Mouse (Mus musculus) MEL (cell line): Measurements from ENCODE around the gene Dscam.

Experiments used
- GATA1 ChIP-seq: IDR thresholded peaks from 2 replicates; pipeline ENCODE4 v1.6.1; 2011; ENCODE audit warnings: low read depth, low read length, improper control_type of control experiment
- HCFC1 ChIP-seq: IDR thresholded peaks from 2 replicates; pipeline ENCODE4 v1.6.1; 2012; ENCODE audit warnings: low read depth, mild to moderate bottlenecking, inconsistent platforms, low read length, improper control_type of control experiment, moderate library complexity
- ZNF384 ChIP-seq: IDR thresholded peaks from 2 replicates; pipeline ENCODE4 v1.6.1; 2012; ENCODE audit warnings: low read depth, mild to moderate bottlenecking, inconsistent platforms, low read length, improper control_type of control experiment

GRCm38 (mm10) chr16:96928011-96928410, 242.5 kb downstream of the Dscam start:
- TF ChIP-seq GATA1, result no peak
- no peak for TF ChIP-seq ZNF384
- TF ChIP-seq HCFC1, result no peak
